Mouse (Mus musculus) megakaryocyte, embryonic 14.5 days (primary cell): ENCODE measurements around the gene Tnfsf8. TPM values are rescaled to one million over a fixed set of nuclear protein-coding genes. Genes with fewer than 3 reads are reported as not detected.

ENCODE experiments used
- H3K27me3 ChIP-seq: replicated peaks from 2 replicates; pipeline ENCODE3; 2012; ENCODE audit warnings: inconsistent platforms
- H3K36me3 ChIP-seq: replicated peaks from 2 replicates; pipeline ENCODE3; 2012; ENCODE audit warnings: low read length, inconsistent platforms, mixed read lengths
- H3K4me1 ChIP-seq: 2 replicates; pipeline ENCODE4 v1.6.1; 2012; ENCODE audit warnings: inconsistent platforms
- H3K4me3 ChIP-seq: replicated peaks from 2 replicates; pipeline ENCODE3; 2012; ENCODE audit warnings: moderate library complexity, mild to moderate bottlenecking, inconsistent platforms
- H3K9me3 ChIP-seq: 2 replicates; pipeline ENCODE4 v1.6.1; 2012; ENCODE audit warnings: inconsistent platforms
- FLI1 ChIP-seq: IDR thresholded peaks from 2 replicates; pipeline ENCODE4 v1.6.1; 2012; ENCODE audit warnings: low read length, inconsistent platforms, mixed read lengths
- polyA plus RNA-seq: library from polyadenylated mRNA; stranded (reverse); fragments of >175 nt; gene quantifications from 2 replicates; pipeline ENCODE4 v1.2.3, GENCODE M21; 2012; ENCODE audit warnings: low replicate concordance; ENCODE audit not compliant: insufficient read depth

Gene Tnfsf8
- polyA plus RNA-seq, 1 experiment: 0.07 TPM

GRCm38 (mm10) chr4:63782970-63783613 lies 78.1 kb downstream of the Tnfsf8 start:
- no peak for TF ChIP-seq FLI1
- Histone ChIP-seq H3K36me3 (no peaks in the 10 kb centered on the region), H3K9me3 (no peaks in the 10 kb centered on the region), H3K27me3 (no peaks in the 10 kb centered on the region), H3K4me1 (no peaks in the 10 kb centered on the region), H3K4me3 (no peak overlapping the region)

Other genes with a start within 250 kb of the Tnfsf8 start
- gene Tex48, start 238.9 kb downstream of the Tnfsf8 start, polyA plus RNA-seq: not detected in 2 replicates
- gene Gm11214, start 198.0 kb downstream of the Tnfsf8 start, polyA plus RNA-seq: not detected in 2 replicates
- not detected in 2 replicates for gene Tnfsf15, start 116.2 kb downstream of the Tnfsf8 start, polyA plus RNA-seq
- gene Tnc, start 185.7 kb upstream of the Tnfsf8 start, polyA plus RNA-seq: not detected in 2 replicates